ENCODE assay signal across 8 mouse cellular contexts in the genomic region with DNA sequence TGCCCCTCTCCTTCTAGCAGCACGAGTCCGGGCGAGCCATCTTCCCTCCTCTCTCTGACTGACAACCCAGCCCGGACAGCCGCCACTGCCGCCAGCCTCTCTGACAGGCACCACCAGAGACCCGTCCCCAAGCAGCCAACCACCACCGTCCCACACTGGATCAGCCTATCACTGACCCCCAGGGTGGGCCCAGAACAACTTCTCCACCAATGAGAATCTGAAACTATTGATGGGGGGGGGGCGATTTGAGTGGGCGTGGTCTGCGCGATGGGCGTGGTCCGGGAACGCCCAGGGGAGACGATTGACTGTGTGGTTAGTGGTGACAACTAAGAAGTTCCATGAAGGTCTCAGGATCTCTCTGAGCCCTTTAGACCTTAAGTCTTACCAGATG. TPM values are rescaled to one million over a fixed set of nuclear protein-coding genes. Genes with fewer than 3 reads are reported as not detected.
DNase-seq lines count a peak whose midpoint lies in the region; ATAC-seq lines count a peak whose summit lies in the region.

A gene (minus strand): TSS at position 112 of the 391 bp plus-strand sequence.

- H3K4me3 ChIP-seq in hindbrain, embryonic 13.5 days: peak within 1 kb of the TSS; percentile 95

- DNase-seq in NIH3T3 (ENCODE audit: low read depth): peak; percentile 96
- DNase-seq in cerebellum, postnatal 10 days: peak; percentile 94 to 97
- peak; percentile 96 for DNase-seq in frontal cortex, postnatal 10 days (ENCODE audit: low spot score in 2 of 2)
- peak; percentile 94 for DNase-seq in layer of hippocampus, postnatal 36 days
- peak; percentile 97 for DNase-seq in lung, postnatal 36 days
- peak; percentile 99 for DNase-seq in retina, postnatal 1 day
- peak; percentile 84 to 94 for DNase-seq in urinary bladder, adult 18-20 months (ENCODE audit: low spot score in 2 of 2)

- peak within 1 kb of the TSS; percentile 76 for H3K4me2 ChIP-seq in hindbrain, embryonic 13.5 days

- H3K9ac ChIP-seq in hindbrain, embryonic 13.5 days: peak within 1 kb of the TSS; percentile 94

- peak within 1 kb of the TSS; percentile 87 for H3K27ac ChIP-seq in hindbrain, embryonic 13.5 days

- H3K36me3 ChIP-seq in hindbrain, embryonic 13.5 days: no peaks in the 10 kb centered on the region

- under 1% methylated on average over 16 of the region's 16 CpGs for WGBS in hindbrain, embryonic 13.5 days

- no peaks in the 10 kb centered on the region for H3K9me3 ChIP-seq in hindbrain, embryonic 13.5 days

- peak; percentile 100 for ATAC-seq in hindbrain, embryonic 13.5 days (ENCODE audit: low FRiP score)

- peaks cover 22% of the 10 kb centered on the region for H3K4me1 ChIP-seq in hindbrain, embryonic 13.5 days (replicated peaks)

- H3K27me3 ChIP-seq in hindbrain, embryonic 13.5 days: no peaks in the 10 kb centered on the region

RNA-seq across cellular contexts. Expression of the gene that starts here (rescaled TPM):
- polyA plus RNA-seq in hindbrain, embryonic 13.5 days (2015; fragmentation: Nextera tagmentation; extraction: Ambion mirVana): 33.9 and 36.4 TPM in 2 replicates
- total RNA-seq in layer of hippocampus, postnatal 36 days (2021): 10 to 100 TPM; 28.1 to 28.7 TPM

Comparison
In these comparisons a context has a peak if more than half of its experiments do, and no peak if none do; other contexts are left out.
1. Peak in every context shown above with its lines: DNase-seq, ATAC-seq, H3K4me3 ChIP-seq and H3K27ac ChIP-seq.